In the genomic region with DNA sequence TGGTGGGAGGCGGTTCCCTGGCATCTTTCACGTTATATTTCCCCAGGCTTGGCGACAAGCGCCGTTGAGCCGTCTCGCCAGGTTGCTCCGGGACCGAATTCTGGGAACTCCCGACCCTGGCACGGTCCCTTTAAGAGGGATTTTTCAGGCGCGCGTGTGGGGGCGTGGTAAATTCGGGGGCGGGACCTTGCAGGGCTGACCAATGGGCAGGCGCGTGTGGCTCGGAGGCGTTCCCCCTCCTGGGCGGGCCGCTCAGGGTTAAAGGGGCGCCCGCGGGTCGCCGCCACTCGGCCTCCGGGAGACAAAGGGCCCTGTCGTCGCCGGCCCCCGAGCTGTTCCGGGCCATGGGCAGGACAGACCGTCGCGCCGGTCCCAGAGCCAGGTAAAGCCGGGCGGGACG, we compare ENCODE assay signal across 8 mouse cellular contexts. TPM values are rescaled to one million over a fixed set of nuclear protein-coding genes. Genes with fewer than 3 reads are reported as not detected.
DNase-seq lines count a peak whose midpoint lies in the region; ATAC-seq and TF ChIP-seq lines count a peak whose summit lies in the region.

A gene (plus strand): TSS at position 242 of the 400 bp plus-strand sequence.

- H3K4me1 ChIP-seq in heart, embryonic 13.5 days, result peaks cover 39% of the 10 kb centered on the region
- peaks cover 15% of the 10 kb centered on the region for H3K4me1 ChIP-seq in liver, embryonic 11.5 days (replicated peaks; ENCODE audit: control insufficient read depth, insufficient read depth, low read length)

- H3K4me3 ChIP-seq in heart, embryonic 13.5 days, result peak within 1 kb of the TSS; percentile 93
- peak within 1 kb of the TSS; percentile 86 for H3K4me3 ChIP-seq in liver, embryonic 11.5 days (ENCODE audit: low read depth, low read length)
- peak within 1 kb of the TSS; percentile 59 for H3K4me3 ChIP-seq in myocyte

- H3K4me2 ChIP-seq in heart, embryonic 13.5 days, result peak within 1 kb of the TSS; percentile 87
- H3K4me2 ChIP-seq in liver, embryonic 11.5 days, result peak within 1 kb of the TSS; percentile 76
- H3K4me2 ChIP-seq in myocyte (ENCODE audit: low read depth), result peak within 1 kb of the TSS; percentile 98

- peak; percentile 78 for TF ChIP-seq POLR2A in myocyte (IDR thresholded peaks at IDR 0.05; ENCODE audit: insufficient read length, low read depth)

- H3K27me3 ChIP-seq in heart, embryonic 13.5 days (replicated peaks), result peaks cover 23% of the 10 kb centered on the region
- H3K27me3 ChIP-seq in liver, embryonic 11.5 days (replicated peaks; ENCODE audit: control insufficient read depth, insufficient read depth, low read length), result peaks cover 16% of the 10 kb centered on the region
- H3K27me3 ChIP-seq in myocyte (ENCODE audit: control insufficient read depth, insufficient read depth, insufficient read length), result no peaks in the 10 kb centered on the region

- H3K27ac ChIP-seq in heart, embryonic 13.5 days (replicated peaks), result peak within 1 kb of the TSS; percentile 80
- peak within 1 kb of the TSS; percentile 46; the same call in 1 of the 2 replicates for H3K27ac ChIP-seq in liver, embryonic 11.5 days (ENCODE audit: low read depth, low read length)

- peaks cover 12% of the 10 kb centered on the region for H3K79me2 ChIP-seq in myocyte (ENCODE audit: control insufficient read depth, insufficient read depth)

- peak within 1 kb of the TSS; percentile 53 for H3ac ChIP-seq in myocyte (ENCODE audit: control insufficient read depth, insufficient read length)

- WGBS in heart, embryonic 13.5 days, result under 1% methylated on average over 42 of the region's 42 CpGs
- WGBS in liver, embryonic 11.5 days, result under 1% methylated on average over 42 of the region's 42 CpGs

- DNase-seq in c-Kit-negative CD71-positive TER-119-positive erythroid progenitor cells, embryonic 14.5 days (ENCODE audit: low read depth, low spot score), result peak; percentile 82
- peak; percentile 64 for DNase-seq in fibroblast of lung, adult 2 months (ENCODE audit: low read depth)
- peak; percentile 96 for DNase-seq in kidney, postnatal 10 days
- DNase-seq in liver, embryonic 11.5 days (ENCODE audit: low spot score), result peak; percentile 92
- peak; percentile 90 to 97 for DNase-seq in spleen, postnatal 4 days (ENCODE audit: low spot score in 2 of 2)

- peaks cover 28% of the 10 kb centered on the region for H3K36me3 ChIP-seq in heart, embryonic 13.5 days
- H3K36me3 ChIP-seq in liver, embryonic 11.5 days (ENCODE audit: control insufficient read depth, insufficient read depth, low read length), result peaks cover 12% of the 10 kb centered on the region
- no peaks in the 10 kb centered on the region for H3K36me3 ChIP-seq in myocyte (ENCODE audit: control insufficient read depth, insufficient read depth)

- peak; percentile 95 for ATAC-seq in CD4-positive, CD25-positive, alpha-beta regulatory T cell, adult 4 months
- peak; percentile 87 for ATAC-seq in heart, embryonic 13.5 days (ENCODE audit: extremely low read depth, insufficient number of reproducible peaks, low FRiP score, low TSS enrichment)
- peak; percentile 90 for ATAC-seq in liver, embryonic 11.5 days (replicated peaks; ENCODE audit: low FRiP score)

- no peaks in the 10 kb centered on the region for H3K9me3 ChIP-seq in heart, embryonic 13.5 days
- H3K9me3 ChIP-seq in liver, embryonic 11.5 days (ENCODE audit: control insufficient read depth, low read length), result no peaks in the 10 kb centered on the region

- H3K9ac ChIP-seq in heart, embryonic 13.5 days, result peak within 1 kb of the TSS; percentile 93
- H3K9ac ChIP-seq in liver, embryonic 11.5 days (ENCODE audit: low read depth, low read length), result peak within 1 kb of the TSS; percentile 73

TF ChIP-seq in myocyte, 11 proteins besides CTCF, POLR2A, EP300 and RAD21:
- TF ChIP-seq MYOD1 (IDR thresholded peaks at IDR 0.05; ENCODE audit: control insufficient read depth in 1 of 3, insufficient read length in 2 of 3, low read depth in 2 of 3) (peak in 1 of 3 experiments; percentile 33), MYOG (IDR thresholded peaks at IDR 0.05; ENCODE audit: control insufficient read depth in 1 of 3, insufficient read depth in 1 of 3, insufficient read length in 2 of 3, low read depth in 2 of 3) (peak in 1 of 3 experiments; percentile 17), POLR2AphosphoS2 (IDR thresholded peaks at IDR 0.05; ENCODE audit: insufficient read length, low read depth) (peak; percentile 62), SRF (IDR thresholded peaks at IDR 0.05; ENCODE audit: control insufficient read depth, insufficient read length, low read depth) (no peak)

RNA-seq across cellular contexts. Expression of the gene that starts here (rescaled TPM):
- under 1 TPM; 0.47 to 0.86 TPM for polyA plus RNA-seq in CD4-positive, CD25-positive, alpha-beta regulatory T cell, adult 4 months (2017; shearing (Covaris generic))
- polyA plus RNA-seq in heart, embryonic 13.5 days (2015; fragmentation: Nextera tagmentation; extraction: Ambion mirVana), result 14.9 and 17.2 TPM in 2 replicates
- polyA plus RNA-seq in liver, embryonic 11.5 days (2014; fragmentation: Nextera tagmentation; extraction: Ambion mirVana), result 12.1 and 13.7 TPM in 2 replicates
- 9.8 TPM for polyA plus RNA-seq in myocyte (2012; fragmentation: generic; extraction: Trizol)

Comparison
In these comparisons a context has a peak if more than half of its experiments do, and no peak if none do; other contexts are left out.
1. Peak in every context shown above with its lines: DNase-seq, ATAC-seq, H3K4me3 ChIP-seq and H3K27ac ChIP-seq.
2. Peak in ATAC-seq in CD4-positive, CD25-positive, alpha-beta regulatory T cell, adult 4 months; RNA of the gene not detected or under 1 TPM.